Comparison of ENCODE assay signal across 8 mouse cellular contexts in the genomic region with DNA sequence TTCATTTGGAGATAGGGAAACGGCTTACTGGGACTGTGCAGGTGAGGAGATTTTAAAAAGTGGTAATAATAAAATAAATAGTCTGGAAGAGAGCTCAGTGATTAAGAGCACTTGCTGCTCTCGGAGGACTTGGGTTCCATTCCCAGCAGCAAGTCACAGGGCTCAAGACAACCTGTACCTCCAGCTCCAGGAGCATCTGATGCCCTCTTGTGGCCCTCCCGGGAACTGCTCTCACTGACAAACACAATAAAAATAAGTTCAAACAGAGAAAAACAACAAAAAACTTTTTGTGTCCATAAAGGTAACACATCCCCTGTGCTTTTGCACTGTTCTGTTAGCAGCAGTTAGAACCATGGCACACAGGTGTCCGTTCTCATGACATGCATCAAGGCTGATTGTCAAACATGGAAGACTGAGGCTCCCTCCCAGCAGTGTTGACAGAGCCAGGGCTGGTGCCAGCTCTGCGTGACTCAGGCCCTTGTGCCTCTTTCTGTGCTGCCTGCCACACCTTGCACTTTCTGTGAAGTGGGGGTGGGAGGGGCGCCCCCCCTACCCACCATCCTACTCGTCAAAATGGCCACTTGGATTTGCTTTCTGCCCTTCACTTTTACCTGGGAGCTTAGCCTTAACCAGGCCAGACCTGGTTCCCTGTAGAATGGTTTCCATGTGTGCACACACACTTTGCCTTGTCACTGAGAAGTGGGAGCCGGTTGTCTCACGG. TPM values are rescaled to one million over a fixed set of nuclear protein-coding genes. Genes with fewer than 3 reads are reported as not detected.
DNase-seq lines count a peak whose midpoint lies in the region; TF ChIP-seq lines count a peak whose summit lies in the region.

No protein-coding gene starts in this region.

- H3K4me1 ChIP-seq in ES-E14 (ENCODE audit: control insufficient read depth in 2 of 2, insufficient read depth in 2 of 2, low read length in 2 of 2, poor library complexity in 1 of 2): peaks cover 2 to 8% of the 10 kb centered on the region in 2 experiments; a peak in 3 of 4 replicates

- H3K36me3 ChIP-seq in ES-E14 (ENCODE audit: control insufficient read depth, insufficient read depth, low read length, poor library complexity, severe bottlenecking): peaks cover 34% of the 10 kb centered on the region

- in situ Hi-C loops in ES-E14 (cut with MboI; ENCODE audit: low sequenced_read_pairs in 2 of 2, unreplicated experiment in 2 of 2): no loop called here

- H3K4me3 ChIP-seq in layer of hippocampus, adult 2 months: no peak overlapping the region
- no peak overlapping the region; a peak in 1 of 4 replicates for H3K4me3 ChIP-seq in ES-E14 (ENCODE audit: insufficient read depth in 1 of 2, low read depth in 1 of 2, low read length in 2 of 2, poor library complexity in 1 of 2, severe bottlenecking in 1 of 2)

- DNase-seq in cerebellum, postnatal 10 days: peak; percentile 63 to 74
- DNase-seq in cerebellum, adult 11 months: no peak
- DNase-seq in layer of hippocampus, adult 2 months (ENCODE audit: low spot score in 2 of 2): peak in 1 of 2 experiments; percentile 41
- DNase-seq in layer of hippocampus, adult 18-20 months (ENCODE audit: low spot score in 2 of 2): no peak
- peak; percentile 56 for DNase-seq in ES-E14 (ENCODE audit: low read depth, low spot score)
- DNase-seq in kidney, postnatal 4 days: peak; percentile 76 to 77
- DNase-seq in testis, postnatal 10 days (ENCODE audit: low spot score): peak; percentile 76
- DNase-seq in gastrocnemius, adult 8-10 months (ENCODE audit: low spot score in 2 of 2): no peak

- no peaks in the 10 kb centered on the region for H3K9me3 ChIP-seq in ES-E14 (ENCODE audit: control insufficient read depth, insufficient read depth, low read depth, low read length)

- peak overlapping the region; percentile 15; the same call in 1 of the 2 replicates for H3K9ac ChIP-seq in ES-E14 (ENCODE audit: insufficient read depth, low read depth, low read length, poor library complexity, severe bottlenecking)

- peak; percentile 87 for TF ChIP-seq CTCF in layer of hippocampus, adult 2 months (conservative IDR thresholded peaks at IDR 0.05)

- H3K27ac ChIP-seq in layer of hippocampus, adult 2 months: no peak overlapping the region
- H3K27ac ChIP-seq in ES-E14 (ENCODE audit: insufficient read depth, low read depth, low read length, poor library complexity, severe bottlenecking): no peak overlapping the region

TF ChIP-seq in ES-E14, 5 proteins besides CTCF, POLR2A, EP300 and RAD21:
- TF ChIP-seq ZC3H11A (IDR thresholded peaks at IDR 0.05; ENCODE audit: borderline replicate concordance, low read depth, low read length) (0 out of 2 replicates have a peak, but pooled peaks have one; percentile 11), CHD2 (IDR thresholded peaks at IDR 0.05; ENCODE audit: low read depth, low read length) (no peak), HCFC1 (IDR thresholded peaks at IDR 0.05; ENCODE audit: borderline replicate concordance, insufficient read depth, low read length) (no peak), ZNF384 (IDR thresholded peaks at IDR 0.05; ENCODE audit: low read depth, low read length) (no peak), MAFK (IDR thresholded peaks at IDR 0.05; ENCODE audit: insufficient read depth, low read depth, low read length) (no peak)
TF ChIP-seq in ES-E14: peak in this region for 1.

RNA-seq across cellular contexts. Expression of gene Ube3b, which starts 2.9 kb away (rescaled TPM):
- total RNA-seq in layer of hippocampus, adult 2 months (2021): 10 to 100 TPM; 80.8 to 85.6 TPM
- total RNA-seq in layer of hippocampus, adult 18-20 months (2021): 10 to 100 TPM; 76.2 to 79.2 TPM
- 31.7 and 33.8 TPM in 2 replicates for total RNA-seq in ES-E14 (2012; rRNA removed)
- 100 to 1,000 TPM; 129 to 147 (median 134) TPM for total RNA-seq in gastrocnemius, adult 8-10 months (2022)

RNA-seq across cellular contexts. Expression of gene Kctd10, which starts 3.0 kb away (rescaled TPM):
- total RNA-seq in layer of hippocampus, adult 2 months (2021): 10 to 100 TPM; 51.5 to 51.7 TPM
- total RNA-seq in layer of hippocampus, adult 18-20 months (2021): 10 to 100 TPM; 56.9 to 57.8 TPM
- 54.4 and 94.6 TPM in 2 replicates for total RNA-seq in ES-E14 (2012; rRNA removed)
- 10 to 100 TPM; 10.2 to 16.6 (median 14.2) TPM for total RNA-seq in gastrocnemius, adult 8-10 months (2022)

Comparison
In these comparisons a context has a peak if more than half of its experiments do, and no peak if none do; other contexts are left out.
1. DNase-seq: peak in cerebellum, postnatal 10 days (2 of 2), ES-E14 (single experiment), kidney, postnatal 4 days (2 of 2) and testis, postnatal 10 days (single experiment); none in cerebellum, adult 11 months (single experiment), layer of hippocampus, adult 18-20 months (0 of 2) and gastrocnemius, adult 8-10 months (0 of 2).